Mouse (Mus musculus) layer of hippocampus, adult 11-12 months (tissue): ENCODE results near the gene Alkbh8.
"Not testable (repeated sequence)": the region's sequence is repeated elsewhere in the genome, so short reads cannot be mapped to it uniquely, and the experiment has no call there.

Source experiments
- DNase-seq: peaks from one replicate; pipeline ENCODE4 v3.0.0; 2022; ENCODE audit warnings: low spot score

Gene Alkbh8

DNA sequence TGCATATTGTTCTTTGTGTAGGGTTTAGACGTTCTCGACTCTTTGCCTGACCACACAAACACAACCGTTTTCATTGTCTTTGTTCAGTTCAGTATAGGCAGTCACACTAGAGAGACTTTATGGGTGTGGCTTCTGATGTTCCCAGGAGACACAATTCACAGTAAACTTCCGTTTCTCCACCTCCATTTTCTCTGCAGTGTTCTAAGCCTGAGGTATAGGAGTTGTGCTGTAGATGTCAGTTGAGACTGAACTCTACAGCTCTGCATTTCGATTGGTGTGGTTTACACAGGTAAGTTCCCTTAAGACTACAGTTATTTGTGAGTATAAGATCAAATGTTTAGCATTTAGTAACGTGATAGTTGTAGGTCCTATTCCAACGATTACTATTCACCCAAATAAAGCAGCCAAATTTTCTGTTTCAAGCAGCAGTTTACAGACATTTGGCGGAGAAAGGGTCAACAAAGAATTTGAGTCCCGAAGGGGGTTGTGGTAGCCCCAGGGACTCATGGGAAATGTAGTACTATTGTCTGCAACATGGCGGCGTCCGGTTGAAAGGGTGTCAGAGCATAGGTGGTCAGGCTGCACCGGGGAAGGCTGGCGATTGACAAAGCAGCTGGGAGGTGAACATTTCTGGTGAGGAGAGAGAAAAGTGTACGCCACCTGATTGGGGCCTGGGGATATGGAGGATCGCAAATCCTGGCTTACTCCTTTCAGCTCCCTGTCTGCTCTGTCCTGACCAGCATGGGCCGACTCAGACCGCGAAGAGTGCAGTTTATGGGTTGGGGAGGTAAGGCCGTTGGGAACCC lies at the start of gene Alkbh8:
TSS of gene Alkbh8 (plus strand) at position 179 of the 806 bp plus-strand sequence.
- peak; percentile 83 for DNase-seq

DNA sequence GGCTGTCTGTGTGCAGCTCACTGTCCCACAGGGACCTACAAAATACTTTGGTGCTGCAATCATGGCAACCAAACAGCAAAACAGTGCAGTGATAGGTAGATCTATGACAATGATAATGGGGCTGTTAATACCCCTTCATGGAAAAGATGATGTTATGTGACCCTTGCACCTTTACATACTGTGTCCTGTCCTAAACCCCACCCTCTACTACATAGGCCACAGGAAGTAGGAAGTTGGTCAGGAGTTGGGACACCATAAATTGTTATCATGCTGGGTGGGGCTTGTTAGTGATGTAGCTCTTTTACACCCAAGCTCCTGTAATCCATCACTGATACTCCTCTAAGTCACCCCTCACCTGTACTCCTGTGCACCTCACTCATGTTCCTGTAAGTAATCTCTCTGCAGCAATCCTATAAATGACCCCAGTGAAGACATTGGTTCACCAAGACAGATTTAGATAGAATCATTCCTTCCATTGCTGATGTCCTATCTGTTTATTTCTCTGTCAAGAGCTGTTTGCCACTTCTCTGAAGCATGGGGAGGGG lies 25.6 kb upstream of the Alkbh8 start:
- DNase-seq, result no peak

DNA sequence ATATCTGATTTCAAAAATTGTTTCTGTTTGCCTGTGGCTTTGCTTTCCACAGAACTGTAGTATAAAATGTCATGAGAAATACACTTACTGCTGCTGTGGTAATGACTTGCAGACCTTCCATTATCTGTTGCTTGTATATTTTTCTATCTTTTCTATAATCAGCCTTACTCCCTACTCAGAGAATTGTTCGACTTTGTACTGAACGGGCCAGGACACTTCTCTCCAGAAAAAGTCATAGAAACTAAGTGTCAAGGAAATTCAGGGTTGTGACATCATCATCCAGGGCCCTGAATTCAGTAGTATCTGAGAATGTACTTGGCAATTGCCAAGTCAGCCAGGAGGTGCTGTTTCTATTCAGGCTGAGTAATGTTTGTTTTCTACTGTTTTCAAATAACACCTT lies 24.9 kb upstream of the Alkbh8 start:
- DNase-seq, result no peak

DNA sequence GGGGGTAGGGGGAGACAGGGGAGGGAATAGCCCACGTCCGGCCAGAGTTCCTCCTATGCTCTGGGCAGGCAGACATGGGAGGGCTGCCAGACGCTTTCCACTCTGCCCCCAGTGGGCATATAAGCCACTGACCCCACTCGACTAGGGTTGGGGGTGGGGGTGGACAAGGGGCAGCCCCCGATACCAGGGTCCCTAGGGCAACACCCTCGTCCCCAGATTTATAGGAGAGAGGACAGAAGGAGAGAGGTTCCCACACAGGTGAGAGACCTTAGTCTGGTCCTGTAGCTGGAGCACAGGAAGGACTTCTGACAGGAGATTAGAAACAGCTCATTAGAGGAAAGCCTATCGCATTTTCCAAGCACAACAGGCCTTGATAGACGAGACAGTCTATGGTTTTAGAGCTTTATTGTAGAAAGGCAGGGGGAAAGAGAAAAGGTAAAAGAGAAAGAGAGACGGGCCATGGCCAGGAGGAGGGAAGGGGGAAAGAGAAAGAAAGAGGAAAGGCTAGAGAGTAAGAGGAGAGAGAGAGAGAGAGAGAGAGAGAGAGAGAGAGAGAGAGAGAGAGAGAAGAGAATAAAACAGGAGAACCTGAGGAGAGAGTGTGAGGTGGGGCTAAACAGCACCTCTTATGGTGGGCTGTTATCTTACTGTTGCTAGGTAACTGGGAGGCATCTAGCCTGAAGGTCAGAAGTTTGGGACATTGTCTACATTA lies 7.4 kb upstream of the Alkbh8 start:
- not testable (repeated sequence) for DNase-seq

DNA sequence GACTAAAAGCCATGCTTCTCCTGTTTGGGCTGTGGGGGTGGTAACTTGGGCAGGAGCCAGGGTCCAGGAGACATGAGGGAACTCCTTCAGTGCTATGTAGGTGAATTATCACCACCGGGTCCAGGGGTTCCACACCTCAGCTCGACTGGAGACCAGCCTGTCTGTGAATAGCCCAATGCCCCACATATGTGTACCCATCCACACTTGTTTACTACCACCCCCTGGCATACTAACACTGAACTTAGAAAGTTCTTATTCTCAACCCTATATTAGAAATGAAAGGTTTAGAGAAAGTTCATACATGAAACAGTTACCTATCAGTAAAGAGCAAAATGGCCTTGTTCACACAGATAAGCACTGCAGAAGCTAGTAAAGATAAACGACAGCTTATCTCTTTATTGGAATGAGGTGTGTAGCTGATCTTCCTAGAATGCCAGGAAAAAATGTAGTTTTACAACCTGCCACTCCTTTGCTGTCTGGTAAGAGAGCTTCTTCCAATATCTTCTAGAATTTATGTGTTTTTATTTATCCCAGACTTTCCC lies 6.8 kb upstream of the Alkbh8 start:
- DNase-seq, result no peak

DNA sequence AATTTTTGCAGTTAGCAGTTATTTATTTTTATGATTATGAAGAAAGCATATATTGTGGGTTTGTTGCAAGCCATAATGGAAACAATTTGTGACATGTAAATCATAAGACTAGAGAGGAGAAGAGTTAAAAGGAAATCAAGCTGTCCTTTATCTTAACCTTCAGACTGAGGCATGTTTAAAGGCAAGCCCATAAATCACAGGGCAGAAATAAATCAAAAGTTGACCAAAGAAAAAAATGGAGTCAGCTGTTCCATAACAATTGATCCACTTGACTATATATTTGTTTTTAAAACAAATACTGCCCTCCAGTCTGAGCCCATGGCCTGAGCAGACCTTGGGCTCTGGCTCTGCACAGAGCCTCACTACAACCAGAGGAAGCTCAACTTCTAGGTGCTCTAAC lies 4.6 kb upstream of the Alkbh8 start:
- no peak for DNase-seq

DNA sequence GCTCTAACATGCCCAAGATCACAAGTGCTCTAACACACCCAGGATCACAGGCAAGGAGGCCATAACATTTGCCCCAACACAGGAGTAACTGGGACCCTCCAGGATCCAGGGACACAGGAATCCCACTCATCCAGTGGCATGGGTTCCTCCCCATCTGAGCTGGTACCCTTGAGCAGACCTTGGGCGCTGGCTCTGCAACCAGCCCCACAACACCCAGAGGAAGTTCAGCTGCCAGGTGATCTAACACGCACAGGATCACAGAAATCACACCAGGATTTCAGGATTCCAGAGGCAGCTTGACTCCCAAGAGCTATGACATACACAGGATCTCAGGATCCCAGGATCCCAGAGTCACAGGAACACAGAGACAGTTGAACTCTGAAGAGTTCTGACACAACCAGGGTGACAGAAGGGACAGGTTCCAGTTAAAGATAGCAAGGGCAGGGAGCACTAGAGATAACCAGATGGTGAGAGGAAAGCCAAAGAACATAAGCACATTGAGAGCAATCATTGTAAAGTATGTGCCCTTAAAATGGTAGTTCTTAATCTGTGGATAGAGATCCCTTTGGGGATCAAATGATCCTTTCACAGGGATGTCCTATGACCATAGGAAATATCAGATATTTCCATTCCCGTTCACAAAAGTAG lies 4.1 kb upstream of the Alkbh8 start:
- DNase-seq, result no peak

DNA sequence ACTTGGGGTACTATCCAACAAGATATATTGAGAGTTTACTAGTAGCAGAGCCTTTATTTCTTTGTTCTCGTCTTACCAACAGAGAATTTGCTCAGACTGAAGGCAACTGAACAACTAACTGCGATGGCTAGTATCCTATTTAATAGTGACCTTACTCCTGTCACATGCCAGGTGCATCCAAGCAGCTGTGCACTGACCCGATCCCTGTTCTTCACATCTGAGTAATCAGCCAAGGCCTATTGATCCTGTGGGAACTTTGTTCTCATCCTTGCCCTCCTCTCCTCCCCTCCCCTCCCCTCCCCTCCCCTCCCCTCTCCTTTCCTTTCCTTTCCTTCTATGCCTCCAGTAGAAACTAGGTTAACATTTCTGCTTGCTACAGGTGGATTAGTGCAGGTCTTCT lies 1.7 kb downstream of the Alkbh8 start:
- DNase-seq, result no peak

DNA sequence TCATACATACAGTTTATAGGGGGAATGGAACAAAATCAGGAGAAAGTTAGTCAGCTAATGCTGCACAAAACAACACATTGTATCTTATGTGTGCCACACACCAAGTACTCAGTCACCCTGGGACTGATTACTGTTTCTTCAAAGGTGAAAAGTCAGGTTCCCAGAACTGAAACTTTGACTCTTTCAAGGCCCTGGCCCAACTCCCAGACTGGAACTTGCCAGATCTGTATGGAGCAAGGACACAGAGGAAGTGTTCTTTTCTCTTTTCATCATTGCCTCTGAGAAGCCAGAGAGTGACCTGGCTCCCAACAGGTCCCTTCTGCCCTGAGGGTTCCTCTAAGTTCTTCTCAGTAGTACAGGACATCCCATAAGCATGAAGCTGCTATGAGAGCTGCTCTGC lies 10.2 kb downstream of the Alkbh8 start:
- DNase-seq, result no peak

DNA sequence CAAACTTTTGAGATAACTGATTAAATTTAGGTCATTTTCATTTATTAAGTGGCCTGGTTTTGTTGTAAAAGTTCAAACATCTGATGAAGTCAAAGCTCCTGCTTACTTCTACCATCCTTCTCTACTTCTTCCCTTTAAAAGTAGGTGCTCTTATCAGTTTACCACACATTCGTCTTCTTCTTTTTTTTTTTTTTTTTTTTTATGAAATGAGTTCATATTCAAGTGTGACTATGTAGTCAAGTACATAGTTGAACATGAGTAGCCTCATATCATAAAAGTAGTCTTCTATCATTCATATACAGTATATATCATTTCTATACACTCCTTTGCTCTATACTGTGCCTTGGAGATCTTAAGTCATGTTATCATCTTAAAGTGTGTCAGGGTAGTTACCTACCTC lies 11.0 kb downstream of the Alkbh8 start:
- DNase-seq, result no peak

DNA sequence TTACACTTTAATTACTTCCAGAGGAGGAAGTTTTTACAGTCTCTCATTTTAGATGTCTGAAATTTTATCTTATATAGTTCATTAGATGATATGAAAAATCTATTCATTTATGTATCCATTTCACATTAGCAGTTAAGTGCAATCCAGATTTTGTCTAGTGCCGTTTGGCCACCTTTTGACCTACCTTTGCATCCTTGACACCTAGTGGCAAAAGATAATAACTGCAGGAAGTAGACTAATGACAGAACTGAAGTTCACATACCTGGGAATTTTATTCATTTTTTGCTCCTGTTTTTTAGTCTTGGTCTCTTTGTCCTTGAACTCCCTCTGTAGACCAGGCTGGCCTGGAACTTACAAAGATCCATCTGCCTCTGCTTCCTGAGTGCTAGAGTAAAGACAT lies 15.1 kb downstream of the Alkbh8 start:
- no peak for DNase-seq

DNA sequence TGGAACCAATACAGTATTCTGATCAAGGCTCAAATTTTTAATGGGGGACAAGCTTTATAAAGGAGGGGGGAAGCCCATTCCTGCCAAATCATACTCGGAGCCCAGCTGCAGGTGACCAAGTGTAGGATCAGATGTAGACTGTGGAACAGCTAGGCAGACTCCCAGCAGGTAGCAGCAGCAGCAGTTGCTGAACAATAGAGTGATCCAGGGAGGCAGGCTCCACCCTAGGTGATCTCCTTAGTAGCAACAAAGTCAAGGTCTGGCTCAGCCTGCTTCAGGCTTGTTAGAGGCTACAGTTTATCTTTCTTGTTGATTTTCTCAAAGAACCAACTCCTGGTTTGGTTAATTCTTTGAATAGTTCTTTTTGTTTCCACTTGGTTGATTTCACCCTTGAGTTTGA lies 41.4 kb downstream of the Alkbh8 start:
- not testable (repeated sequence) for DNase-seq

DNA sequence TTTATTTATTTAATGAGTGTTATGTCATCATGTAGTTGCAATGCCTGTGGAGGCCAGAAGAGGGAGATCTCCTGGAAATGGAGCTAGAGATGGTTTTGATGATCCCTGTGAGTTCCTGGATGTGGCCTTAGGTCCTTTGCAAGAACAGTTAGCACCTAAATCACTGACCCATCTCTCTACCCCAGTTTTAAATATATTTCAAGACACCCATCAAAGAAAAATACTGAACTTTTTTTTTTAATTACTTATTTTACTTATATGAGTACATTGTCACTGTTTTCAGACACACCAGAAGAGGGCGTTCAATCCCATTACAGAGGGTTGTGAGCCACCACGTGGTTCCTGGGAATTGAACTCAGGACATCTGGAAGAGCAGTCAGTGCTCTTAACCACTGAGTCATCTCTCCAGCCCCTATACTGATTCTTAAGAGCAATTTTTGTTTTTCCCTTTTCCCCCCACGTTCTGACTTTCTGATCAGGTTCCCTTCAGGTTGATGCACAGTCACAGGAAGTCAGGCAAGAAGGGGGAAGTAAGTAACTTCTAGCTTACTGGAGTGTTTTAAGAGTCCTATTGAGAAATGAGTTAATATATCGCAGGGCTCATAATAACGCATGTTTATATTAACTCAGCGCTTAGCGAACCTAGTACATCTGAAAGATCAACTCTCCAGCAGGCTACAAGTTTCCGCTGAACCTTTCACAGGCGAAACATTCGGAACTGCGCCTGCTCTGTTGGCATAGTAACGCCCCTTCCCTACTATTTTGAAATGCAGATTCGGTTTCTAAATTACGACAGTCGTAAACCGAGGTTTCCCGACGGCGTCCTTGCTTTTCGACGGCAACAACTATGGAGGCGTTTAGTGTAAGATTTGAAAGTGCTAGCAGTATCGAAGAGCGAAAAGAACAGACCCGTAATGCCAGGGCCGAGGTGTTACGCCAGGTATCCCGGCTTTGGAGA lies 68.6 kb downstream of the Alkbh8 start, which contains the start of gene Cwf19l2:
TSS of gene Cwf19l2 (plus strand) at position 342 of the 958 bp plus-strand sequence.
- DNase-seq, result peak; percentile 87

DNA sequence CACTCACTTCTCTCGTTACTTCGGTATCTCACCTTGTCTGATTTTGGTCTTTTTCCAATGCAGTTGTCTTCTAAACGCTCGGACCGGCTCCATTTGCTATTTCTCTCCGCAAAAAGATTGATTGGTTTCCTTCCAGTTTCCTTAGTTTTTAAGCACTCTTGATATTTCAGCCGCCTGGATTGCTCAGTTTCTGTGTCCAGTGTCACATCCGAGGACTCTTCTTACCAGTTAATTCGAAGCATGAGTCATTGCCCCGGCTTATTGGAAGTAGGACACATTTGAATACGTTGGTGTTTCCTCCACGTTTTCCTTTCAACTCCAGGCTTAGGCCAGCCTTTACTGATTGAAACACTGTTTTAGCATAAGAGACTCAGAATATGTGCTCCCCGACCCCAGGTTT lies 69.4 kb downstream of the Alkbh8 start:
- peak; percentile 18 for DNase-seq

DNA sequence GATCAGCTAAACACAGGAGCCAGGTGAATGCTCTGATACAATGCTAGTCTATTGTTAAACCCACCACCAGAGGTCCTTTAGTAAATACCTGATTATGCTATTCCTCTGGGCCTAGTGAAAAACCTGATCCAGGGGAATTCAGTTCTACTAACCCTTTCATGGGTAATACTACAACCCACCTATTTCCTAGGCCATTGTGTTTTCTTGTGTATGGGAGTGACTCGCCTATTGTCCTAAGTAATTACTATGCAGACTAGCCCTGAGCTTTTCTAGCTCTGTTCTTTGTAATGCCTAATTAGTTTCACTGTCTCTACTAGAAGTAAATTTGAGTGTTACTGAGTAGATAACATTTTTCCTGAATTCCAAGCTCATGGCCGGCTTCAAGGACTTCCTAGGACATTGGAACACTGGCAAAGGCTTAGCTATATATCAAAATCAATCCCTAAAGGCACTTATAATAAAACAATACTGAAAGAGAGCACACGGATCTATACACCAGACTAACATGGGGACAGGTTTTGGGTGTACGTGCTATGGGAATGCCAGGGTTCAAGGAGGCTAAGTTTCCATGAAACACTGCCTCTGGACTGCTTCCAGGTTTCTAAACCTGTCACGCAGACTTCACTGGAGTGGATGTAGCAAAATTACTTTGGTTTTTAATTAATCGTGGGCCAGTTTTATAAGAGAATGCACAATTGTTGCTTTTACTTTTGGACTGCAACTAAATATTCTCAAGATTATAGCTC lies 104.8 kb downstream of the Alkbh8 start:
- DNase-seq, result not testable (repeated sequence)
